Mouse (Mus musculus): Measurements from ENCODE around the gene Agrp. TPM values are rescaled to one million over a fixed set of nuclear protein-coding genes. Genes with fewer than 3 reads are reported as not detected.

The Agrp gene
- total RNA-seq (2017), result not detected in 2 replicates

- ATAC-seq (replicated peaks; ENCODE audit: low read depth, poor library complexity, severe bottlenecking), result peak; percentile 16
These were observed at the start of gene Agrp for GRCm38 (mm10) chr8:105636963-105637510. Gene Agrp (minus strand): TSS chr8:105637393.

- no peak for ATAC-seq (replicated peaks; ENCODE audit: low read depth, poor library complexity, severe bottlenecking)
These were observed 49.4 kb upstream of the Agrp start for GRCm38 (mm10) chr8:105686551-105686950.

GRCm38 (mm10) chr8:105685796-105686308, 48.7 kb upstream of the Agrp start, which contains the start of gene Carmil2:
Gene Carmil2 (plus strand): TSS chr8:105686274.
- peak; percentile 87 for ATAC-seq (replicated peaks; ENCODE audit: low read depth, poor library complexity, severe bottlenecking)

GRCm38 (mm10) chr8:105685325-105685724, 48.1 kb upstream of the Agrp start:
- no peak for ATAC-seq (replicated peaks; ENCODE audit: low read depth, poor library complexity, severe bottlenecking)

- ATAC-seq (replicated peaks; ENCODE audit: low read depth, poor library complexity, severe bottlenecking), result no peak
These were observed 40.7 kb upstream of the Agrp start for GRCm38 (mm10) chr8:105677891-105678290.

- peak; percentile 85 for ATAC-seq (replicated peaks; ENCODE audit: low read depth, poor library complexity, severe bottlenecking)
These were observed 24.0 kb upstream of the Agrp start for GRCm38 (mm10) chr8:105661167-105661566.

- no peak for ATAC-seq (replicated peaks; ENCODE audit: low read depth, poor library complexity, severe bottlenecking)
These were observed 20.4 kb upstream of the Agrp start for GRCm38 (mm10) chr8:105657641-105658040.

GRCm38 (mm10) chr8:105648929-105649328, 11.7 kb upstream of the Agrp start:
- ATAC-seq (replicated peaks; ENCODE audit: low read depth, poor library complexity, severe bottlenecking), result no peak

- ATAC-seq (replicated peaks; ENCODE audit: low read depth, poor library complexity, severe bottlenecking), result no peak
These were observed 8.0 kb upstream of the Agrp start for GRCm38 (mm10) chr8:105645205-105645604.

GRCm38 (mm10) chr8:105640511-105640910, 3.3 kb upstream of the Agrp start:
- ATAC-seq (replicated peaks; ENCODE audit: low read depth, poor library complexity, severe bottlenecking), result no peak

- no peak for ATAC-seq (replicated peaks; ENCODE audit: low read depth, poor library complexity, severe bottlenecking)
These were observed 2.6 kb upstream of the Agrp start for GRCm38 (mm10) chr8:105639835-105640234.

- ATAC-seq (replicated peaks; ENCODE audit: low read depth, poor library complexity, severe bottlenecking), result no peak
These were observed 1.3 kb upstream of the Agrp start for GRCm38 (mm10) chr8:105638510-105638909.

- 0 out of 2 replicates have a peak, but pooled peaks have one; percentile 10 for ATAC-seq (replicated peaks; ENCODE audit: low read depth, poor library complexity, severe bottlenecking)
These were observed 428 bp upstream of the Agrp start for GRCm38 (mm10) chr8:105637601-105638041.

GRCm38 (mm10) chr8:105636018-105636962, 903 bp downstream of the Agrp start, which contains the start of gene Ctcf:
Gene Ctcf (plus strand): TSS chr8:105636568.
- peak; percentile 51 for ATAC-seq (replicated peaks; ENCODE audit: low read depth, poor library complexity, severe bottlenecking)

GRCm38 (mm10) chr8:105635481-105635880, 1.7 kb downstream of the Agrp start:
- no peak for ATAC-seq (replicated peaks; ENCODE audit: low read depth, poor library complexity, severe bottlenecking)

GRCm38 (mm10) chr8:105634771-105635458, 2.3 kb downstream of the Agrp start:
- ATAC-seq (replicated peaks; ENCODE audit: low read depth, poor library complexity, severe bottlenecking), result no peak

- ATAC-seq (replicated peaks; ENCODE audit: low read depth, poor library complexity, severe bottlenecking), result no peak
These were observed 7.9 kb downstream of the Agrp start for GRCm38 (mm10) chr8:105629337-105629736.

GRCm38 (mm10) chr8:105626086-105626485, 11.1 kb downstream of the Agrp start:
- no peak for ATAC-seq (replicated peaks; ENCODE audit: low read depth, poor library complexity, severe bottlenecking)

GRCm38 (mm10) chr8:105624831-105625230, 12.4 kb downstream of the Agrp start:
- ATAC-seq (replicated peaks; ENCODE audit: low read depth, poor library complexity, severe bottlenecking), result no peak

GRCm38 (mm10) chr8:105624401-105624800, 12.8 kb downstream of the Agrp start:
- no peak for ATAC-seq (replicated peaks; ENCODE audit: low read depth, poor library complexity, severe bottlenecking)
